Comparison of ENCODE assay signal across 8 mouse cellular contexts in genomic region chr2:151876012-151876485, GRCm38 (mm10). TPM values are rescaled to one million over a fixed set of nuclear protein-coding genes. Genes with fewer than 3 reads are reported as not detected.
DNase-seq lines count a peak whose midpoint lies in the region; ATAC-seq and TF ChIP-seq lines count a peak whose summit lies in the region.
"Had no signal": no experiment of that assay in that cellular context is flagged by ENCODE, and none has a peak within 500 bp of the region (broad histone marks: within the 10 kb centered on the region; RNA-seq: fewer than 3 reads in every experiment).

No protein-coding gene starts in this region.

- H3K9ac ChIP-seq in MEL (ENCODE audit: control insufficient read depth, low read depth, low read length, poor library complexity, severe bottlenecking), result no peak overlapping the region
- H3K9ac ChIP-seq: liver, embryonic 13.5 days had no signal

- H3K4me3 ChIP-seq in MEL (ENCODE audit: control insufficient read depth in 1 of 2, insufficient read depth in 1 of 2, low read depth in 2 of 2, low read length in 2 of 2), result no peak overlapping the region
- no peak overlapping the region for H3K4me3 ChIP-seq in hindbrain, embryonic 10.5 days
- H3K4me3 ChIP-seq: liver, embryonic 13.5 days had no signal

- TF ChIP-seq CTCF in MEL (IDR thresholded peaks at IDR 0.05 in 2 of 3, conservative IDR thresholded peaks at IDR 0.05 in 1 of 3; ENCODE audit: control insufficient read depth in 1 of 3, insufficient read depth in 1 of 3, low read depth in 2 of 3, low read length in 3 of 3, poor library complexity in 1 of 3, severe bottlenecking in 1 of 3), result peak; percentile 81 to 90 (median 83)
- peak; percentile 93 for TF ChIP-seq CTCF in brain, embryonic 14.5 days (IDR thresholded peaks at IDR 0.05; ENCODE audit: borderline replicate concordance, extremely low read depth, insufficient read depth, insufficient read length)

- H3K36me3 ChIP-seq in MEL (ENCODE audit: control insufficient read depth in 1 of 2, insufficient read depth in 2 of 2, low read length in 2 of 2), result no peaks in the 10 kb centered on the region
- H3K36me3 ChIP-seq in hindbrain, embryonic 10.5 days, result no peaks in the 10 kb centered on the region
- H3K36me3 ChIP-seq: liver, embryonic 13.5 days had no signal

- H3K27me3 ChIP-seq in MEL (ENCODE audit: control insufficient read depth in 1 of 2, insufficient read depth in 2 of 2, low read length in 2 of 2), result peaks cover 0 to 2% of the 10 kb centered on the region in 2 experiments; a peak in 1 of 4 replicates
- peaks cover 20% of the 10 kb centered on the region for H3K27me3 ChIP-seq in hindbrain, embryonic 10.5 days (ENCODE audit: insufficient read depth, poor library complexity, severe bottlenecking)
- H3K27me3 ChIP-seq: liver, embryonic 13.5 days had no signal

- peak; percentile 50 for DNase-seq in MEL (ENCODE audit: low read depth, low spot score)
- peak; percentile 59 for DNase-seq in brain, embryonic 14.5 days (ENCODE audit: low read depth)
- peak; percentile 65 for DNase-seq in hindbrain, embryonic 10.5 days (ENCODE audit: low spot score)
- peak; percentile 29 for DNase-seq in layer of hippocampus, adult 9-11 months
- peak; percentile 31 for DNase-seq in lung, postnatal 25 days (ENCODE audit: low spot score)
- DNase-seq in retina, postnatal 1 day, result peak; percentile 83
- DNase-seq: liver, embryonic 13.5 days had no signal

- ATAC-seq in erythroid progenitor cell, adult 5-6 weeks (replicated peaks; ENCODE audit: low FRiP score, poor library complexity, severe bottlenecking), result 0 out of 2 replicates have a peak, but pooled peaks have one; percentile 47

- no peaks in the 10 kb centered on the region for H3K9me3 ChIP-seq in MEL (replicated peaks; ENCODE audit: insufficient read depth, low read length)
- H3K9me3 ChIP-seq in hindbrain, embryonic 10.5 days, result no peaks in the 10 kb centered on the region
- H3K9me3 ChIP-seq: liver, embryonic 13.5 days had no signal

- no peak for TF ChIP-seq POLR2A in MEL (IDR thresholded peaks at IDR 0.05; ENCODE audit: control insufficient read depth in 1 of 2, insufficient read depth in 1 of 2, low read depth in 1 of 2, low read length in 2 of 2, poor library complexity in 1 of 2)
- TF ChIP-seq POLR2A in brain, embryonic 14.5 days (IDR thresholded peaks at IDR 0.05; ENCODE audit: borderline replicate concordance, extremely low read depth, insufficient read depth, insufficient read length, poor library complexity, severe bottlenecking), result no peak

- no peaks in the 10 kb centered on the region for H3K4me1 ChIP-seq in MEL (ENCODE audit: control insufficient read depth in 1 of 2, insufficient read depth in 2 of 2, low read length in 2 of 2)
- H3K4me1 ChIP-seq in hindbrain, embryonic 10.5 days (replicated peaks), result no peaks in the 10 kb centered on the region
- H3K4me1 ChIP-seq: liver, embryonic 13.5 days had no signal

- H3K27ac ChIP-seq in MEL (ENCODE audit: control insufficient read depth, low read depth, low read length), result no peak overlapping the region
- H3K27ac ChIP-seq in hindbrain, embryonic 10.5 days, result no peak overlapping the region
- H3K27ac ChIP-seq: liver, embryonic 13.5 days had no signal

- TF ChIP-seq RAD21 in MEL (IDR thresholded peaks at IDR 0.05; ENCODE audit: low read depth, low read length), result peak; percentile 69

- WGBS in hindbrain, embryonic 10.5 days, result 16% methylated on average over 8 of the region's 8 CpGs

- TF ChIP-seq EP300 in MEL (IDR thresholded peaks at IDR 0.05; ENCODE audit: low read depth in 1 of 2, low read length in 2 of 2), result no peak

- no peaks in the 10 kb centered on the region for H3K79me2 ChIP-seq in MEL (ENCODE audit: control insufficient read depth, insufficient read depth, low read length, poor library complexity)

TF ChIP-seq in MEL, 35 proteins besides CTCF, POLR2A, EP300 and RAD21:
- TF ChIP-seq ZC3H11A (IDR thresholded peaks at IDR 0.05; ENCODE audit: low read depth, low read length) (peak; percentile 21; the same call in 1 of the 2 replicates), MAFK (IDR thresholded peaks at IDR 0.05; ENCODE audit: borderline replicate concordance, low read depth, low read length) (no peak), SMC3 (IDR thresholded peaks at IDR 0.05; ENCODE audit: low read depth, low read length) (peak; percentile 57)

RNA-seq across cellular contexts. Expression of gene Rspo4, which starts 33.3 kb away (rescaled TPM):
- not detected in 2 replicates for total RNA-seq in MEL (2012; rRNA removed)
- not detected for polyA plus RNA-seq in MEL (2012; ENCODE audit: insufficient read depth in 1 of 2, insufficient read length in 2 of 2, low read depth in 1 of 2, low replicate concordance in 2 of 2, missing spikeins in 1 of 2)
- polyA plus RNA-seq in brain, embryonic 14.5 days (2012; rRNA removed), result 0.15 and 0.22 TPM in 2 replicates
- total RNA-seq in erythroid progenitor cell, adult 5-6 weeks (2015; ENCODE audit: low replicate concordance), result not detected in 2 replicates
- not detected in 2 replicates for total RNA-seq in erythroid progenitor cell, adult 5-6 weeks (2017; ENCODE audit: low replicate concordance)
- polyA plus RNA-seq in hindbrain, embryonic 10.5 days (2016; fragmentation: Nextera tagmentation; extraction: Ambion mirVana), result 0.77 and 1.3 TPM in 2 replicates
- polyA plus RNA-seq: liver, embryonic 13.5 days had no signal

RNA-seq across cellular contexts. Expression of gene Angpt4, which starts 35.0 kb away (rescaled TPM):
- total RNA-seq in MEL (2012; rRNA removed), result not detected in 2 replicates
- not detected for polyA plus RNA-seq in MEL (2012; ENCODE audit: insufficient read depth in 1 of 2, insufficient read length in 2 of 2, low read depth in 1 of 2, low replicate concordance in 2 of 2, missing spikeins in 1 of 2)
- 0.06 and 0.12 TPM in 2 replicates for polyA plus RNA-seq in brain, embryonic 14.5 days (2012; rRNA removed)
- not detected in 2 replicates for total RNA-seq in erythroid progenitor cell, adult 5-6 weeks (2015; ENCODE audit: low replicate concordance)
- not detected in 2 replicates for total RNA-seq in erythroid progenitor cell, adult 5-6 weeks (2017; ENCODE audit: low replicate concordance)
- polyA plus RNA-seq in hindbrain, embryonic 10.5 days (2016; fragmentation: Nextera tagmentation; extraction: Ambion mirVana), result 0.22 and 0.31 TPM in 2 replicates
- polyA plus RNA-seq: liver, embryonic 13.5 days had no signal

Comparison
In these comparisons a context has a peak if more than half of its experiments do, and no peak if none do; other contexts are left out.
1. DNase-seq: peak in every context shown above with its lines; median percentile 83 in retina, postnatal 1 day; 65 in hindbrain, embryonic 10.5 days; 59 in brain, embryonic 14.5 days; 50 in MEL; 31 in lung, postnatal 25 days; 29 in layer of hippocampus, adult 9-11 months.